Mouse (Mus musculus): ENCODE measurements around the gene Smbd1.

- TF ChIP-seq CTCF (IDR thresholded peaks at IDR 0.05; ENCODE audit: extremely low read depth, insufficient read depth, insufficient read length, insufficient replicate concordance) (no peak), POLR2A (IDR thresholded peaks at IDR 0.05; ENCODE audit: low read depth, low read length) (no peak)
Measured at GRCm38 (mm10) chr16:32790056-32790455, 20.2 kb downstream of the Smbd1 start.

Data from spleen, adult 2 months (tissue).